Mouse (Mus musculus): ENCODE data around the gene Smoc2. TPM values are rescaled to one million over a fixed set of nuclear protein-coding genes. Genes with fewer than 3 reads are reported as not detected.

Smoc2 gene
- total and polyA plus RNA-seq, 2 experiments from 2014 or later: 4.7 to 4.8 TPM

DNA sequence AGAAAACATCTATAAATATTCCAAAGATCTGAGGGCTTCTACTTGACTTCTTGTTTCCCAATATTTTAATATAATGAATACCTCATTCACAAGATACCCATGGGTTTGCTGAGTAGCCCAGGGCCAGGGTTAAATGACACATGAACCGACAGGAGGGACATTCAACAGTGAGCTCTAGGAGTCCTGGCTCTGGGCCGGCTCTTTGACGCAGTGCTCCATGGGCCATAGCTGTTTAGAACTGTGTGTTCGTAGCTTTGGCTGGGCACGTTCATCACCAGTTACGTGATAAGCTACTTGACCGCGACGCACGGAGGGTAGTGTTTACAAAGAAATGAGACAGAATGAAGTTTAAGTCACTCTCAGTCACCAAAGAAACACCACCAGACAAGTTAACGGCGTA lies 101.2 kb downstream of the Smoc2 start:
- Histone ChIP-seq H3K4me1 (ENCODE audit: insufficient read depth) (peaks cover 5% of the 10 kb centered on the region; the same call in 1 of the 2 replicates), H3K27me3 (ENCODE audit: insufficient read depth, low read length) (no peaks in the 10 kb centered on the region), H3K9me3 (ENCODE audit: low read length) (no peaks in the 10 kb centered on the region), H3K27ac (ENCODE audit: low read depth, low read length) (no peak overlapping the region), H3K36me3 (ENCODE audit: insufficient read depth) (no peaks in the 10 kb centered on the region), H3K9ac (no peak overlapping the region), H3K4me3 (ENCODE audit: low read depth, low read length) (no peak overlapping the region), H3K4me2 (ENCODE audit: low read depth) (no peak overlapping the region)
- TF ChIP-seq CTCF (IDR thresholded peaks at IDR 0.05; ENCODE audit: low read depth): no peak
- no peak for DNase-seq
- ATAC-seq: no peak
- 88% methylated on average over 12 of the region's 12 CpGs for WGBS

DNA sequence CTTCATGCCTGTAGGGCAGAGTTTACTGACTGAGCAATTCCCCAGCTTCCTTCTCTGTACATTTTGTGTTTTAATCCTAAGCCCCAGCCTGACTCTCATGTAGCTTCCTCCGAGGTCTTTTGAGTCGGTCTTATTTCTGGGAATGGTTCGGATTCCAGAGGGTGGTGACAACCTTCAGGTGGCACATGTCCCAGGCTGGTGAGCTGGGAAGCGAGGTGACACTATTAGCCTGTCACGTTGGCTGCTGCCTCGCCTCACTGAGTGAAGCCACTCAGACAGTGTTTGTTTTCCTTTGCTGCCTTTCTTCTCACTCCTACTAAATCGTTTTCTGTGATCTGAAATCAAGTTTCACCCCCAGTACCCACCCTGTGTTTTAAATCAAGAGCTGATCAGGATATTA lies 102.2 kb downstream of the Smoc2 start:
- Histone ChIP-seq H3K27me3 (ENCODE audit: insufficient read depth, low read length) (no peaks in the 10 kb centered on the region), H3K9me3 (ENCODE audit: low read length) (no peaks in the 10 kb centered on the region), H3K36me3 (ENCODE audit: insufficient read depth) (no peaks in the 10 kb centered on the region), H3K4me3 (ENCODE audit: low read depth, low read length) (no peak overlapping the region), H3K4me2 (ENCODE audit: low read depth) (no peak overlapping the region), H3K27ac (ENCODE audit: low read depth, low read length) (no peak overlapping the region), H3K9ac (no peak overlapping the region), H3K4me1 (ENCODE audit: insufficient read depth) (peaks cover 5% of the 10 kb centered on the region; the same call in 1 of the 2 replicates)
- no peak for TF ChIP-seq CTCF (IDR thresholded peaks at IDR 0.05; ENCODE audit: low read depth)
- WGBS: 56% methylated on average over 7 of the region's 7 CpGs
- ATAC-seq: no peak
- no peak for DNase-seq

DNA sequence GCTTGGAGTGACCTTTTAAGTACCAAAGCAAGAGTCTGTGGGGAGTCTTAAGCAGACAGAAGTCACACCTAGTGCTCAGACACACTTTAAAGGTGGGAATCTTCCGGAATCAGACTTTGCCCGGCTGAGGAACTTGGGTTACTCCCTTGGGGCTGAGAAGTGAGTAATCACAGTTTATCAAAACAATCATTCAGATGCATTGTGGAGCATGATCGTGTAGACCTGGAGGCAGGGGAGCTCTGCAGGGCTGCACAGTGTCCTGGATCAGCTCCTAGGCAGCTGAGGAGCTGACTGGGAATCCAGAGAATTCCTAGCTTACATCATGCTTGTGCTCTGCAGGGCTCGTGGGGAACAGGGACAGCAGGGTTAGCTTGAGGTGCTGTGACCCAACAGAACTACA lies 104.7 kb downstream of the Smoc2 start:
- Histone ChIP-seq H3K27me3 (ENCODE audit: insufficient read depth, low read length) (no peaks in the 10 kb centered on the region), H3K4me2 (ENCODE audit: low read depth) (no peak overlapping the region), H3K9ac (no peak overlapping the region), H3K4me1 (ENCODE audit: insufficient read depth) (peaks cover 4% of the 10 kb centered on the region; the same call in 1 of the 2 replicates), H3K36me3 (ENCODE audit: insufficient read depth) (no peaks in the 10 kb centered on the region), H3K9me3 (ENCODE audit: low read length) (no peaks in the 10 kb centered on the region), H3K4me3 (ENCODE audit: low read depth, low read length) (no peak overlapping the region), H3K27ac (ENCODE audit: low read depth, low read length) (no peak overlapping the region)
- ATAC-seq (no peak), DNase-seq (no peak)
- WGBS: 81% methylated on average over 4 of the region's 4 CpGs
- TF ChIP-seq CTCF (IDR thresholded peaks at IDR 0.05; ENCODE audit: low read depth): no peak

DNA sequence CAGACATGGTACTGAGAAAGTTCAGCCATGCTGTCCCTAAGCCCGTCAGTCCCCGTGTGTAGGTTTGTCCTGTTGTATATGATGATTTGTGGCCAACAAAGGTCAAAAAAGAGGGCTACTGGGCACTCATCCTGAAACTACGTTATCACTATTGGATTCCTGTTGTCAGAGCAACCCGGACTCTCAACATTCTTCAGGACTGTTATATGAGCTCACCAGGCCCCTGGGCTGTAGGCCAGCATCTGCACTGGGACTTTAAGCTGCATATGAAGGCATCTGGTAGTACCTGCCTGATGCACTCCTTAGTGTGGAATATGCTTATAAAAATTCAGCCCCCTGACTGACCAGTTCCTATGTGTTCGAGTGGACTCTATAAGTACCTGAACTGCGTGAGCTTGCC lies 105.7 kb downstream of the Smoc2 start:
- TF ChIP-seq CTCF (IDR thresholded peaks at IDR 0.05; ENCODE audit: low read depth): no peak
- no peak for DNase-seq

DNA sequence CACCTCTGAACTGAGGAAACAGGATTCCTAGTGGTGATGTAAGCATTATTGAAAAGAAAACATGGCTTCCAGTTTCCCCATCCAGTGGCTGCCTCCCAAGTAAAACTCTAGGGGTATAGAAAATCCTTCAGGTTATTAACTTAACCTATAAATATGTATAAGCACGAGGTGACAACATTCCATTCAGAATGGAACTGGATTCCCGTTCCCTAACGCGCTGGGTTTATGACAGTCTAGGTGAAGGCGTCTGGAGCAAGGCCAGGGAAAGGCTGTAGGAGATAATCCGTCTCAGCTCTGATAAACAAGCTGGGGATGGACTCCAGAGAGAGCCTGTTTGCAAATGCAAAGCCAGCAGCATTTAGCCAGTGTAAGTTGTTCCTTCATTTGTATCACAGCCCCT lies 108.0 kb downstream of the Smoc2 start:
- no peaks in the 10 kb centered on the region for H3K36me3 ChIP-seq (ENCODE audit: insufficient read depth)
- TF ChIP-seq CTCF (IDR thresholded peaks at IDR 0.05; ENCODE audit: low read depth): no peak
- H3K4me2 ChIP-seq (ENCODE audit: low read depth): no peak overlapping the region
- no peaks in the 10 kb centered on the region for H3K9me3 ChIP-seq (ENCODE audit: low read length)
- WGBS: 49% methylated on average over 6 of the region's 6 CpGs
- H3K27me3 ChIP-seq (ENCODE audit: insufficient read depth, low read length): no peaks in the 10 kb centered on the region
- no peak overlapping the region for H3K9ac ChIP-seq
- H3K4me1 ChIP-seq (ENCODE audit: insufficient read depth): no peaks in the 10 kb centered on the region
- H3K27ac ChIP-seq (ENCODE audit: low read depth, low read length): no peak overlapping the region
- H3K4me3 ChIP-seq (ENCODE audit: low read depth, low read length): no peak overlapping the region
- ATAC-seq: no peak
- DNase-seq: no peak

More for the DNA sequence above, 105.7 kb downstream of the Smoc2 start:
- no peaks in the 10 kb centered on the region for H3K36me3 ChIP-seq (ENCODE audit: insufficient read depth)
- H3K4me1 ChIP-seq (ENCODE audit: insufficient read depth): no peaks in the 10 kb centered on the region
- no peak for ATAC-seq
- no peaks in the 10 kb centered on the region for H3K9me3 ChIP-seq (ENCODE audit: low read length)
- no peak overlapping the region for H3K9ac ChIP-seq
- no peak overlapping the region for H3K27ac ChIP-seq (ENCODE audit: low read depth, low read length)
- 86% methylated on average over 6 of the region's 6 CpGs for WGBS
- H3K4me3 ChIP-seq (ENCODE audit: low read depth, low read length): no peak overlapping the region
- no peak overlapping the region for H3K4me2 ChIP-seq (ENCODE audit: low read depth)
- no peaks in the 10 kb centered on the region for H3K27me3 ChIP-seq (ENCODE audit: insufficient read depth, low read length)

DNA sequence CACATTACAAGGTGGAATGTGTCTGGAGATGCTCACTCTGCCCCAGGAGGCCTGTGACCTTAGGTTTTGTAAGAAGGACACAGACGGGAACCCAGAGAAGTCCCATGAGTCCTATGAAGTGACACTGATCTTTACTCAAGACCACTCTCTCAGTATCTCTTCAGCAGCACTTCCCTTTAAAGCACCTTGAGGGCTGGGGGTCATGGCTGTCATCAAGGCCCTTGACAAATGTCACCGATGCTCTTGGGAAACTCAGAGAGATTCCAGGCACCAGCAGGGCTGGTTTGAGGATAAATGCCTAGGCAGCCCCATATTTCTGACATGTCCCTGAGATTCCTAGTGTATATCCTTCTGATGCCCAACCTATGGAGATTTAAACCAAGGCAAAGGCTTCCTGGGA lies 113.1 kb downstream of the Smoc2 start:
- ATAC-seq (no peak), DNase-seq (no peak)
- H3K27me3 ChIP-seq (ENCODE audit: insufficient read depth, low read length): no peaks in the 10 kb centered on the region
- H3K27ac ChIP-seq (ENCODE audit: low read depth, low read length): no peak overlapping the region
- WGBS: 88% methylated on average over 2 of the region's 2 CpGs
- H3K4me3 ChIP-seq (ENCODE audit: low read depth, low read length): no peak overlapping the region
- no peak overlapping the region for H3K9ac ChIP-seq
- no peaks in the 10 kb centered on the region for H3K4me1 ChIP-seq (ENCODE audit: insufficient read depth)
- no peak overlapping the region for H3K4me2 ChIP-seq (ENCODE audit: low read depth)
- TF ChIP-seq CTCF (IDR thresholded peaks at IDR 0.05; ENCODE audit: low read depth): no peak
- H3K36me3 ChIP-seq (ENCODE audit: insufficient read depth): no peaks in the 10 kb centered on the region
- H3K9me3 ChIP-seq (ENCODE audit: low read length): no peaks in the 10 kb centered on the region

DNA sequence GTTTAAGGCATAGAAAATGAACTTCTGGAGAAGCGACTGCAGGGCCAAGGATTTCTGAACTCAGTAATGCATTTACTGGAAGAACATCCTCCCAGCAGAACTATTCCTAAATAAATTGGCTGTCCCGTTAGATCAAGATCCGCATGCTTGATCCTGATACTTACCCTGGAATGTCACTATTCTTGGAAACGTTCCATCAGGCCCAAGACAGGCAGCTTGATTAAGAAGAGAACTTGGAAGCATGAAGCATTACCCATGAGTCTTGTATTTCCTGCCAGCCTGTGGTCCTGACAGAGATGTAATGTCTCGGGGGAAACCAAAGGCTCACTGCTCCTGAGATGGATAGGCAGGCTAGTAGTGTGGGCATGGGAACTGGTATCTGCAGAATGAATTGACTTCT lies 115.6 kb downstream of the Smoc2 start:
- ATAC-seq (no peak), DNase-seq (no peak)
- 68% methylated on average over 5 of the region's 5 CpGs for WGBS
- no peak for TF ChIP-seq CTCF (IDR thresholded peaks at IDR 0.05; ENCODE audit: low read depth)
- no peak overlapping the region for H3K4me2 ChIP-seq (ENCODE audit: low read depth)
- no peak overlapping the region for H3K9ac ChIP-seq
- no peaks in the 10 kb centered on the region for H3K27me3 ChIP-seq (ENCODE audit: insufficient read depth, low read length)
- no peak overlapping the region for H3K27ac ChIP-seq (ENCODE audit: low read depth, low read length)
- no peaks in the 10 kb centered on the region for H3K36me3 ChIP-seq (ENCODE audit: insufficient read depth)
- H3K4me1 ChIP-seq (ENCODE audit: insufficient read depth): no peaks in the 10 kb centered on the region
- H3K4me3 ChIP-seq (ENCODE audit: low read depth, low read length): no peak overlapping the region
- H3K9me3 ChIP-seq (ENCODE audit: low read length): no peaks in the 10 kb centered on the region

DNA sequence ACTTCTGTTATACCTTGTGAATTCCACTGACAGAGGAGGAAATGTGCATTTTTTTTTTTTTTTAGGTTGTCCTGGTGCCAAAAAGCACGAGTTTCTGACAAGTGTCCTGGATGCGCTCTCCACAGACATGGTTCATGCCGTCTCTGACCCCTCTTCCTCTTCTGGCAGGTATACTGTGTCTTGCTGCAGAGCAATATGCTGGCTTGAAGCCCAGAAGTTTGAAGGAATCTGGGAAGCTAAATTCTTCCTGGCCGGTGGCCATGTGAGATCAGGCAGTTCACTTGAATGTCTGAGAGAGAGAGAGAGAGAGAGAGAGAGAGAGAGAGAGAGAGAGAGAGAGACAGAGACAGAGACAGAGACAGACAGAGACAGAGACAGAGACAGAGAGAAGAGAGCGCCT lies 118.2 kb downstream of the Smoc2 start:
- DNase-seq: peak; percentile 40

More for the DNA sequence above, 118.2 kb downstream of the Smoc2 start:
- Histone ChIP-seq H3K9ac (no peak overlapping the region), H3K4me3 (ENCODE audit: low read depth, low read length) (no peak overlapping the region), H3K9me3 (ENCODE audit: low read length) (no peaks in the 10 kb centered on the region), H3K4me1 (ENCODE audit: insufficient read depth) (no peaks in the 10 kb centered on the region), H3K27me3 (ENCODE audit: insufficient read depth, low read length) (no peaks in the 10 kb centered on the region), H3K4me2 (ENCODE audit: low read depth) (no peak overlapping the region), H3K36me3 (ENCODE audit: insufficient read depth) (no peaks in the 10 kb centered on the region), H3K27ac (ENCODE audit: low read depth, low read length) (no peak overlapping the region)
- 54% methylated on average over 5 of the region's 5 CpGs for WGBS
- ATAC-seq: peak; percentile 34; the same call in 1 of the 2 replicates
- TF ChIP-seq CTCF (IDR thresholded peaks at IDR 0.05; ENCODE audit: low read depth): no peak

All from forebrain, postnatal 0 days (tissue).